Mouse (Mus musculus): ENCODE results near the gene Olfr571. TPM values are rescaled to one million over a fixed set of nuclear protein-coding genes. Genes with fewer than 3 reads are reported as not detected.

The Olfr571 gene
- not detected in 2 replicates for polyA plus RNA-seq (2015; fragmentation: Nextera tagmentation; extraction: Ambion mirVana)

DNA sequence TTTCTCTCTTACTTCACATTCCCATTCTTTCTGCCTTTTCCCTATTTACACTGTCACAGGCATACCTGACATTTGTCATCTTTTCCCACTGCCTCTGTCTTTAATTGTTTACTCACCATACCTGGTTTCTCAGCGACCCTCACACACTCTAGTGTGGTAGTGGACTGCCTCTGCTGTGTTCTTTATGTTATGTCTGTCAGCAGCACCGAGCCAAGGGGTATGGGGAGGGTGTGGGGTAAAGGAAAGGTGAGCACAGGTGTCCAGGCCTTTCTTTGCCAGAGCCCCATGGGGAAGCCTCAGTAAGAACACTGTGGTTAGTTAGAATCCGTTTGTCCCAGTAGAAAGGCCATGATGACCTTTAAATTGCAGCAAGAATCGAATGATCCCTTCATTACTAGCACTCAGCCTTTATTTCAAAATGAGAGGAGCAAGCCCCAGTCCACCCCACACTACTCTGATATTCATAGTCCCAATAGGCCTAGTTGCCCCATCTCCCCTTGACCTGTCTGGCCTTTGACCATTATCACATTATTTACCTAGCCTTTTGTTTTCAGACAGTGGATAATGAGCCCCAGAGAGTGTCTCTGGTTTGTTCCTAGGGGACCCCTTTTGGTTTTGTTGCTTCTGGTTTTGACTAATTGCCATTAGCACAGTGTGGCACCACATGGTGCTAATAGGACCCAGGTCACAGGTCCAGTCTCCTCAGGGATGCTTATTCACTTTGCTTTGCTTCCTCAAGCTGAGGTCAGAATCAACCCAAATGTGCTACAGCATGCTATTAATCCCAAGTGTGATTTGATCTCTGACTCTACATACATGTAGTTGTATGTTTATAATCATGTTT lies at the start of gene Olfr571:
Gene Olfr571 (minus strand): TSS at position 505 of the 844 bp plus-strand sequence.
- Histone ChIP-seq H3K27ac (ENCODE audit: low read depth, low read length) (no peak within 1 kb of the TSS), H3K36me3 (ENCODE audit: control insufficient read depth, insufficient read depth, low read length) (no peaks in the 10 kb centered on the region), H3K9me3 (ENCODE audit: control insufficient read depth, low read length) (no peaks in the 10 kb centered on the region), H3K4me1 (ENCODE audit: control insufficient read depth, insufficient read depth, low read depth, low read length) (no peaks in the 10 kb centered on the region), H3K27me3 (replicated peaks; ENCODE audit: control insufficient read depth, insufficient read depth, low read length) (no peaks in the 10 kb centered on the region), H3K4me3 (ENCODE audit: low read length) (no peak within 1 kb of the TSS), H3K9ac (ENCODE audit: low read depth, low read length) (no peak within 1 kb of the TSS), H3K4me2 (ENCODE audit: low read length) (no peak within 1 kb of the TSS)
- ATAC-seq: no peak
- WGBS: 62% methylated on average over 4 of the region's 4 CpGs

DNA sequence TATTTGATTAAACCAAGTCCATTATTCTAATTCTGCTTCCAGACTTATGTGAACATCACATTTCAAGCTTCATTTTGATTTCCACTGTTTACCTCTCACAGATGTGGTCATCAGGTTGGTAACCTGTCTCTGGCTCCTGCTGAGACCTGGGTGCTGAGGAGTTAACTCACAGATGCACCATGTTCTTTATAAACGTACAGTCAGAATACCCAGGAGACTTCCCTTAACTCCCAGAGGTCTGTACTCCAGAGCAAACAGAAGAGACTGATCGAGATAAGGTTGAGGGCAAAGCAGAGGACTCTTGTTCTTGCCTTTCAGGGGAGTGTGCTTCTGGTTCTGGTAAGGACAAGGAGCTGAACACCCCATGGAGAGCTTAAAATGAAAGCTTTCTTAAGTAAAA lies 45.0 kb upstream of the Olfr571 start, which contains the start of gene Olfr576:
Gene Olfr576 (plus strand): TSS at position 301 of the 400 bp plus-strand sequence.
- no peak for ATAC-seq
- H3K4me1 ChIP-seq (ENCODE audit: control insufficient read depth, insufficient read depth, low read depth, low read length): no peaks in the 10 kb centered on the region
- H3K9me3 ChIP-seq (ENCODE audit: control insufficient read depth, low read length): no peaks in the 10 kb centered on the region
- H3K4me3 ChIP-seq (ENCODE audit: low read length): no peak within 1 kb of the TSS
- no peak within 1 kb of the TSS for H3K9ac ChIP-seq (ENCODE audit: low read depth, low read length)
- H3K27me3 ChIP-seq (replicated peaks; ENCODE audit: control insufficient read depth, insufficient read depth, low read length): no peaks in the 10 kb centered on the region
- 54% methylated on average over 2 of the region's 2 CpGs for WGBS
- H3K36me3 ChIP-seq (ENCODE audit: control insufficient read depth, insufficient read depth, low read length): no peaks in the 10 kb centered on the region
- no peak within 1 kb of the TSS for H3K27ac ChIP-seq (ENCODE audit: low read depth, low read length)
- H3K4me2 ChIP-seq (ENCODE audit: low read length): no peak within 1 kb of the TSS

- H3K4me1 ChIP-seq (ENCODE audit: control insufficient read depth, insufficient read depth, low read depth, low read length): no peaks in the 10 kb centered on the region
- 66% methylated on average over 1 of the region's 1 CpGs for WGBS
- no peak within 1 kb of the TSS for H3K27ac ChIP-seq (ENCODE audit: low read depth, low read length)
- H3K9me3 ChIP-seq (ENCODE audit: control insufficient read depth, low read length): no peaks in the 10 kb centered on the region
- no peaks in the 10 kb centered on the region for H3K27me3 ChIP-seq (replicated peaks; ENCODE audit: control insufficient read depth, insufficient read depth, low read length)
- no peak within 1 kb of the TSS for H3K4me3 ChIP-seq (ENCODE audit: low read length)
- no peaks in the 10 kb centered on the region for H3K36me3 ChIP-seq (ENCODE audit: control insufficient read depth, insufficient read depth, low read length)
- ATAC-seq: no peak
- H3K4me2 ChIP-seq (ENCODE audit: low read length): no peak within 1 kb of the TSS
- no peak within 1 kb of the TSS for H3K9ac ChIP-seq (ENCODE audit: low read depth, low read length)
Measured at GRCm38 (mm10) chr7:102958593-102958992, 41.3 kb upstream of the Olfr571 start, which contains the start of gene Olfr575. Gene Olfr575 (minus strand): TSS chr7:102958775.

GRCm38 (mm10) chr7:102958137-102958536 lies 40.8 kb upstream of the Olfr571 start:
- no peaks in the 10 kb centered on the region for H3K27me3 ChIP-seq (replicated peaks; ENCODE audit: control insufficient read depth, insufficient read depth, low read length)
- H3K36me3 ChIP-seq (ENCODE audit: control insufficient read depth, insufficient read depth, low read length): no peaks in the 10 kb centered on the region
- no peak overlapping the region for H3K27ac ChIP-seq (ENCODE audit: low read depth, low read length)
- H3K9ac ChIP-seq (ENCODE audit: low read depth, low read length): no peak overlapping the region
- 87% methylated on average over 3 of the region's 3 CpGs for WGBS
- H3K4me2 ChIP-seq (ENCODE audit: low read length): no peak overlapping the region
- H3K4me3 ChIP-seq (ENCODE audit: low read length): no peak overlapping the region
- no peak for ATAC-seq
- H3K4me1 ChIP-seq (ENCODE audit: control insufficient read depth, insufficient read depth, low read depth, low read length): no peaks in the 10 kb centered on the region
- no peaks in the 10 kb centered on the region for H3K9me3 ChIP-seq (ENCODE audit: control insufficient read depth, low read length)

GRCm38 (mm10) chr7:102950732-102951131 lies 33.4 kb upstream of the Olfr571 start:
- no peak for ATAC-seq

GRCm38 (mm10) chr7:102948167-102948566 lies 30.8 kb upstream of the Olfr571 start, which contains the start of gene Olfr574:
Gene Olfr574 (plus strand): TSS chr7:102948467.
- Histone ChIP-seq H3K36me3 (ENCODE audit: control insufficient read depth, insufficient read depth, low read length) (no peaks in the 10 kb centered on the region), H3K27me3 (replicated peaks; ENCODE audit: control insufficient read depth, insufficient read depth, low read length) (no peaks in the 10 kb centered on the region), H3K9me3 (ENCODE audit: control insufficient read depth, low read length) (no peaks in the 10 kb centered on the region), H3K4me3 (ENCODE audit: low read length) (no peak within 1 kb of the TSS), H3K27ac (ENCODE audit: low read depth, low read length) (no peak within 1 kb of the TSS), H3K9ac (ENCODE audit: low read depth, low read length) (no peak within 1 kb of the TSS), H3K4me2 (ENCODE audit: low read length) (no peak within 1 kb of the TSS), H3K4me1 (ENCODE audit: control insufficient read depth, insufficient read depth, low read depth, low read length) (no peaks in the 10 kb centered on the region)
- WGBS: 91% methylated on average over 1 of the region's 1 CpGs
- no peak for ATAC-seq

More at GRCm38 (mm10) chr7:102950732-102951131, 33.4 kb upstream of the Olfr571 start:
- Histone ChIP-seq H3K4me3 (ENCODE audit: low read length) (no peak overlapping the region), H3K27ac (ENCODE audit: low read depth, low read length) (no peak overlapping the region), H3K9ac (ENCODE audit: low read depth, low read length) (no peak overlapping the region), H3K4me1 (ENCODE audit: control insufficient read depth, insufficient read depth, low read depth, low read length) (no peaks in the 10 kb centered on the region), H3K4me2 (ENCODE audit: low read length) (no peak overlapping the region), H3K27me3 (replicated peaks; ENCODE audit: control insufficient read depth, insufficient read depth, low read length) (no peaks in the 10 kb centered on the region), H3K36me3 (ENCODE audit: control insufficient read depth, insufficient read depth, low read length) (no peaks in the 10 kb centered on the region), H3K9me3 (ENCODE audit: control insufficient read depth, low read length) (no peaks in the 10 kb centered on the region)
- WGBS: 62% methylated on average over 1 of the region's 1 CpGs

DNA sequence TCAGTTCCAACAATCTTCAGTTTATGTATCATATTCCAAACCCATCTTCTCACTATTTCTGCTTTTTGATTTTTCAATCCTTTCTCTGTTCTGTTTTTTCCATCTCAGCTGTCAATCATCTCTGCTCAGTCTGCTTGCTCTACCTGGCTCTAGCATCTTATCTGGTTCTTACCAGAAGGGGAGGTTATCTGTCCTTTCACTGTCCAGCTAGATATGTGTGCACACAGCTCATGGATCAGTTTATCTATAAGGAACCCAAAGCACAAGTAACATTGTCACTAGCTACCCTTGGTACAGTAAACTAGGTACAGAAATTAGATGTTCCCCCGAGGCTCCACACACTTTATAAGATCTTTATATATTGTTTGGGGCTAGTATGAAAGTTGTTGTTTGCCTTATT lies 26.1 kb upstream of the Olfr571 start:
- Histone ChIP-seq H3K9me3 (ENCODE audit: control insufficient read depth, low read length) (no peaks in the 10 kb centered on the region), H3K27me3 (replicated peaks; ENCODE audit: control insufficient read depth, insufficient read depth, low read length) (no peaks in the 10 kb centered on the region), H3K36me3 (ENCODE audit: control insufficient read depth, insufficient read depth, low read length) (no peaks in the 10 kb centered on the region), H3K4me1 (ENCODE audit: control insufficient read depth, insufficient read depth, low read depth, low read length) (no peaks in the 10 kb centered on the region), H3K27ac (ENCODE audit: low read depth, low read length) (no peak overlapping the region), H3K4me2 (ENCODE audit: low read length) (no peak overlapping the region), H3K9ac (ENCODE audit: low read depth, low read length) (no peak overlapping the region), H3K4me3 (ENCODE audit: low read length) (no peak overlapping the region)
- WGBS: 82% methylated on average over 1 of the region's 1 CpGs
- no peak for ATAC-seq

DNA sequence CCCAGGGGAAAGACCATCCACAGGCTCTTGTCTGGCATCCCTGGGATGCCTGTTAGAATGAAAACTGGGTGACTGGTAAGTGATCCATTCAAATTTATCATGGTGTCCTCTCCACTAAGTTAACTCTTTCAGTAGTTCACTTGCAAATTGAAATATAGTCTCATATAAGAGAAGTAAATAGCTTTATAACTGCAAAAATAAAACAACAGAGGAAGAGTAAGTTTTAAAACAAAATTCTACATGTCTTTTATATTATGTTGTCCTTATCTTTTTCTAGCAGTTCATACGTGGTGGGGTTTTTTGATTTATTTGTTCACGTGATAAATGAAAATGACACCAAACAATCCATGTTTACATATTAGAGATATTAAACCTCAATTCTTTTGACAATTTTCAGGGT lies 25.1 kb upstream of the Olfr571 start, which contains the start of gene Olfr573-ps1:
Gene Olfr573-ps1 (minus strand): TSS at position 101 of the 400 bp plus-strand sequence.
- Histone ChIP-seq H3K27me3 (replicated peaks; ENCODE audit: control insufficient read depth, insufficient read depth, low read length) (no peaks in the 10 kb centered on the region), H3K4me2 (ENCODE audit: low read length) (no peak within 1 kb of the TSS), H3K4me3 (ENCODE audit: low read length) (no peak within 1 kb of the TSS), H3K4me1 (ENCODE audit: control insufficient read depth, insufficient read depth, low read depth, low read length) (no peaks in the 10 kb centered on the region), H3K27ac (ENCODE audit: low read depth, low read length) (no peak within 1 kb of the TSS), H3K9me3 (ENCODE audit: control insufficient read depth, low read length) (no peaks in the 10 kb centered on the region), H3K9ac (ENCODE audit: low read depth, low read length) (no peak within 1 kb of the TSS), H3K36me3 (ENCODE audit: control insufficient read depth, insufficient read depth, low read length) (no peaks in the 10 kb centered on the region)
- ATAC-seq: no peak
- WGBS: 97% methylated on average over 2 of the region's 2 CpGs

DNA sequence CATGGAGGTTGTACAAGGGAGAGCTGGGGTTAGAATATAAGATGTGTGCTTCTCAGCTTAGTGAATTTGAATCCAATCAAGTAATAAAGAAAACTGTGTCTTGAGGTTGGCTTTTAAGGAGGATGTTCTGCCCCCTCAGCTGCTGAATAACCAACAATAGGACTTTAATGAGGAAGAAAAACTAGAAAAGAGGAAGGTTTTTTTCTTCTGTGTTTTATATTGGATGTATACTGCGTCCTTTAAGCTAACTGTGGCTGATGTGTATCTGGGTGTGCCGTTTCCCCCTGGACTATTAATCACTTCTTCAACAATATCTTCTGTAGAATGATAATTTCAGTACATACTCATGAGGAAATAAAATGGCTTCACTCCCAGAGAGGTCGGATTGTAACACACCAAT lies 9.8 kb upstream of the Olfr571 start:
- H3K4me3 ChIP-seq (ENCODE audit: low read length): no peak overlapping the region
- H3K36me3 ChIP-seq (ENCODE audit: control insufficient read depth, insufficient read depth, low read length): no peaks in the 10 kb centered on the region
- H3K9ac ChIP-seq (ENCODE audit: low read depth, low read length): no peak overlapping the region
- no peak overlapping the region for H3K27ac ChIP-seq (ENCODE audit: low read depth, low read length)
- H3K4me1 ChIP-seq (ENCODE audit: control insufficient read depth, insufficient read depth, low read depth, low read length): no peaks in the 10 kb centered on the region
- no peaks in the 10 kb centered on the region for H3K27me3 ChIP-seq (replicated peaks; ENCODE audit: control insufficient read depth, insufficient read depth, low read length)
- no peaks in the 10 kb centered on the region for H3K9me3 ChIP-seq (ENCODE audit: control insufficient read depth, low read length)
- H3K4me2 ChIP-seq (ENCODE audit: low read length): no peak overlapping the region
- WGBS: 80% methylated on average over 3 of the region's 3 CpGs
- ATAC-seq: no peak

Data from hindbrain, embryonic 16.5 days (tissue).